Mouse (Mus musculus): ENCODE results near the gene Spata9.

DNA sequence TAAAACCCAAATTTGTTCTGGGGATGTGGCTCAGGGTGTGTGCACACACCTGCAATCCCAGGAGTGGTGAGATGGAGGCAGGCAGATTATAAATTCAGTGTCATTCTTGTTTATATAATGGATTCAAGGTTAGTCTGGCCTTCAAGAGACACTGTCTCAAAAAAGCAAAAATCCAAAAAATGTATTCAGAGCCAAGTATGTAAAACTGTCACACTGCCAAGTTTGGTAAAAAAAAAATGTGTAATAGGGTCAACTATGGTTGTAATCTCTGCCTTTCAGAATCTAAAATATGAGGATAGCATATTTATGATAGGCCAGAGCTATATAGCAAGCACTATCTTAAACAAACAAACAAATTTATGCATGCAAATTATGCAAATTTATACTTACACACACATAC is 39.0 kb upstream of the Spata9 start:
- no peak for TF ChIP-seq POLR2A (IDR thresholded peaks at IDR 0.05; ENCODE audit: insufficient read depth, low read depth, low read length)
- TF ChIP-seq CTCF (IDR thresholded peaks at IDR 0.05) = no peak
- no peak for TF ChIP-seq EP300 (IDR thresholded peaks at IDR 0.05; ENCODE audit: insufficient read depth, low read depth, low read length)
